Mouse (Mus musculus): ENCODE data around the gene Hist1h4h. TPM values are rescaled to one million over a fixed set of nuclear protein-coding genes. Genes with fewer than 3 reads are reported as not detected.
"Not testable (repeated sequence)": the region's sequence is repeated elsewhere in the genome, so short reads cannot be mapped to it uniquely, and the experiment has no call there.

Gene Hist1h4h
- total RNA-seq, 2 experiments from 2014 or later = 225 to 244 TPM

DNA sequence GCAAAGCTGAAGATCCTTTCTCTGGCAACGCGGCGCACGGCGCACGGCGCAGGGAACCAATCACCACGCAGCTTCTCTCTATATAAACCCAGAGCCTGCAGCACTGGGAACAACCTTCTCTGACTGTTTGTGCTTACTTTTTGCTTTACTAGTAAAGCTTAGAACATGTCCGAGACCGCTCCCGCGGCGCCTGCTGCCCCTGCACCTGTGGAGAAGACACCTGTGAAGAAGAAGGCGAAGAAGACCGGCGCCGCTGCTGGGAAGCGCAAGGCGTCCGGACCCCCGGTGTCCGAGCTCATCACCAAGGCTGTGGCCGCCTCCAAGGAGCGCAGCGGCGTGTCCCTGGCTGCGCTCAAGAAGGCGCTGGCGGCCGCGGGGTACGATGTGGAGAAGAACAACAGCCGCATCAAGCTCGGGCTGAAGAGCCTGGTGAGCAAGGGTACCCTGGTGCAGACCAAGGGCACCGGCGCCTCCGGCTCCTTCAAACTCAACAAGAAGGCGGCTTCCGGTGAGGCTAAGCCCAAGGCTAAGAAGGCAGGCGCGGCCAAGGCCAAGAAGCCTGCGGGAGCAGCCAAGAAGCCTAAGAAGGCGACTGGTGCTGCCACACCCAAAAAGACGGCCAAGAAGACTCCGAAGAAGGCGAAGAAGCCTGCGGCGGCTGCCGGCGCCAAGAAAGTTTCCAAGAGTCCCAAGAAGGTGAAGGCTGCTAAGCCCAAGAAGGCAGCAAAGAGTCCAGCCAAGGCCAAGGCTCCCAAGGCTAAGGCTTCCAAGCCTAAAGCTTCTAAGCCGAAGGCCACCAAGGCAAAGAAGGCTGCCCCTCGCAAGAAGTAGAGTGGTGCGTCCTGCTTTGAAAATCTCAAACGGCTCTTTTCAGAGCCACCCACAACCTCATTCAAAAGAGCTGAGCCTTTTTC, 24.3 kb downstream of the Hist1h4h start:
- peak; percentile 75 to 76 for DNase-seq

DNA sequence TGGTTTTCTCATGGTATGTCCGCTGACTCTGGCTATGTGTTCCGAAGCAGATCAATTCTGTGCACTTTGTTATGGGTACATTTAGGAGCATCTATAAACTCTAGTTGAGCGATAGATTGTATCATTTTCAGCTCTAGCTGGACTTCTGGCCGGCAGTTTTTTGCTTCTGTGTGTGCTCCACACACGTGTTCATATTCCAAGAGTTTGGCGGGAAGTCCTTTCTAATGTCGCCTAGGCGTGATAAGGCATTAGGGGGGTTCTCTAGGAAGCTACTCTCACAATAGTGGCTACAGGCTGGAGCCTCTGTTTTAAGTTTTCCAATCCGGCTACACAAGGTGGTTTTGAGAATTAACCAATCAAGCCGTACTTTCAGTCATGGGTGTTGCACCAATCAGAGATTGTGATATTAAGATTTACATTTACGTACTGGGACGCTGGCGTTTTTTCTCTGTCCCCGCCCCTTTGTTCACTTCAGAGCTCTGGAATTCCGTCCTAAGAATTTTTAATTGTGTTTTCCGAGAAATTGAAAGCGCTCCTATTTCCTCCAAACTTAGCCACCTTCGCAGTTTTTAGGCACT, 25.1 kb downstream of the Hist1h4h start:
- DNase-seq = peak; percentile 83 to 85

DNA sequence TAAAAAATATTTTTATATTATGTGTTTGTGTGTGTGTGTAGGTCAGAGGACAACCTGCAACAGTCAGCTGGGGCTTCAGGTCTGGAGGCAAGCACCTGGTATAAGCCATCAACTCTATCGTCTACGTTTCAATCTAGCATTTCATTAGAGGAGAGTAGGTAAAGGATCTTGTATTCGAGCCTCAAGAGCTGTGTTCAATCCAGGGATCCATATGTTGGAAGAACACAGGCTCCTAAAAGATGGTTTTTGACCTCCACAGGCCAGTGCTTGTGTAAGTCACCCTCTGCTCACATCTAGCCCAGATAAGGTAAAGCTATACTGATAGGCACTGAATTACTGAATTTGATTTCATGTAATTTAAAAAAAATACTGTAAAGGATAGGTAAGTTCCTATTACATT, 26.1 kb downstream of the Hist1h4h start:
- no peak for DNase-seq

DNA sequence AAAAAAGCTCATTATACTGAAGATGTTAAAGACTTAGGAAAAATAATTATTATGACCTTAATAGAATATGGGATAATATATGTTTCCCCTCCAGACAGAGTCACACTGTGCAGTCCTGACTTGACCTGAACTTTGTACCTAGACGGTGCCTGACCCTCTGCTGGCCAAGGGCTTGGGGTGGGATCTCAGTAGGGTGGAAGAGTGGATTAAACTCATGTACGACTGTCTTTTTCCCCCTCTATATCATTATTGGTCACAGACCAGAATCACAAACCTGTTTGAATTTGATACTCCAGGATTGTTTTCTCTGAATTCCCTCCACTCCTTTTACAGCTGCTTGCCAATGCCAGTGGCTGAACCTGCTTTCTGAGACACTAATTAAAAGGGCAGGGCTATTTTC, 29.8 kb downstream of the Hist1h4h start:
- not testable (repeated sequence) for DNase-seq

DNA sequence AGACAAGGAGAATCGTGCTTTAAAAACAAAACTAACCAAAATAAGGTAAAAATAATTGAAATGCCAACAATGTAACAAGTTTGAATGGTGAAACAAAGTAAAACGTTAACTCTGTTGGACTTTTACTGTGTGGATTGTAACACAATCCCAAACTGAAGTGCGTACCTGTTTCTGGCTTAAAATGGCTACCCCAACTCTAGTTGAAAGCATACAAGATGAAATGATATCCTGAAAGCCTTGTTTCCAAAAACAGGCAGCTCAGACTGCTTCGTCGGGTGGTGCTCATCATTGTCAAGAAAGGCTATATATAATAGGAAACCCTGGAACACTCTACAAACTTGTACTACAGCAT, 30.7 kb downstream of the Hist1h4h start:
- not testable (repeated sequence) for DNase-seq

DNA sequence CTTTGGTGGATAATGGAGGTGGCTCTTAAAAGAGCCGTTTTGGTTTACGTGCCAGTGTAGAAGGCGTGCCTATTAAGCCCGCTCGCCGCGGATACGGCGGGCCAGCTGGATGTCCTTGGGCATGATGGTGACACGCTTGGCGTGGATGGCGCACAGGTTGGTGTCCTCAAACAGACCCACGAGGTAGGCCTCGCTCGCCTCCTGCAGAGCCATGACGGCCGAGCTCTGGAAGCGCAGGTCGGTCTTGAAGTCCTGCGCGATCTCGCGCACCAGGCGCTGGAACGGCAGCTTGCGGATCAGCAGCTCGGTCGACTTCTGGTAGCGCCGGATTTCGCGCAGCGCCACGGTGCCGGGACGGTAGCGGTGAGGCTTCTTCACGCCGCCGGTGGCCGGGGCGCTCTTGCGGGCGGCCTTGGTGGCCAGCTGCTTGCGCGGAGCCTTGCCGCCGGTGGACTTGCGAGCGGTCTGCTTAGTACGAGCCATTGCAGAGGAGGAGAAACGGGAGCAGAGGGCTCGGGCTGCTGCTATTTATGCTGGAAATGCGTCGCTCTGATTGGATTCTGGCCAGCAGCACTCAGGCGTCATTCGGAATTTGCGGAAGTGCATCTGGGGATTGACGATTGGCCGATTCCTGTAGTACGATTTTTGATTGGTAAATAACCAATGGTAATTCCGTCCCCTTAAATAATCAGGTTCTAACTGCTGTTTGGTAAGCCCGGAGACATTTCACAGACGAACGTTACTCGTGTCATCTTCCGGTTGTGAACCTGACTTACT, 31.2 kb downstream of the Hist1h4h start, which contains the start of gene Hist1h3e:
Hist1h3e (minus strand) TSS at position 487 of the 777 bp plus-strand sequence.
- peak; percentile 95 for DNase-seq

DNA sequence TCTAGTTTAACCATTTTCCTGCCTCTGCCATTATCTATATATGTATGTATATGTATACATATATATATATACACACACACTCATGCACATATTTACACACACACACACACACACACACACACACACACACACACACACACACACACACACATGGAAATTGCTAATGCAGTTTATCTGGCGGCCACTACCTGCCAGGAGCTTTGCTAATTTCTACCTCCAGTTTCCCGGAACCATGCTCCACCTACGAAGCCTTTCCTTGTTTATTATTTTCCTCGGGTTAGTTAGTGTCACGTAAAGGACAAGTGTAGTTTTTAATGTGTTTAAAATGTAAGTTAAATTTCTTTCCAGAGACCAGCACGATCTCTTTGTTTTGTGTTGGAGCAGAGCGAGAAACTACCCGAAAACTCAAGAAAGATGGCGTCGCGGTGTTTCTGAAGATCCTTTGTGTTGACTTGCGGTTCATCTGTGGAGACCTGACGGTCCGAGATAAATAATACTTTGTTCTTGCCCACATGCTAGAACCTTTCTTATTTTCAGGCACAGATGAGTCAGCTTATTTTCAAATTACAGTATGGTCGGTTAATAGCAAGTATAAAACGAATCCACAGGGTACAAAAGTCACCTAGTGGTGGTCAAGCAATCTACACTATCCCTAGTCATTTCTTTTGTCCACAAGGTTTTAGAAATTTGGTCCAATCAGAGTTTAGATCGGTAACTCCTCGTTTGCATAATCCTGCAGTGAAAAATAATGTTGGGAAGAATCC, 32.0 kb downstream of the Hist1h4h start:
- DNase-seq = peak in 1 of 2 experiments; percentile 51

DNA sequence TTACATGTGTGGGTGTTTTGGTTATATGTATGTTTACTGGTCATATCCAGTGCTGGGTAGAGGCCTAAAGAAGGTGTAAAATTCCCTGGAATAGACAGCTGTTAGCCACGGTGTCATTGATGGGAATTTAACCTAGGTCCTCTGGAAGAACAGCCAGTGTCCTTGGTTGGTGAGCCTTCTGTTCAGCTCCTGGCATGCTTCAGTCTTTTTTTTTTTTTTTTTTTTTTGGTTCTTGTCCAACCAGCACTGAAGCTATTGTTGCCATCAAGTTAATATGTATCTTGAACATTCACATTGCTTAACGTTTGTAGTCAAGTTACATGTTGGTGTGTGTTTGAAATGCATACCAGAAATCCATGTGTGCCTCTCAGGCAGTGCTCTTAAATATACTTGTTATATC, 33.6 kb downstream of the Hist1h4h start:
- DNase-seq = no peak

DNA sequence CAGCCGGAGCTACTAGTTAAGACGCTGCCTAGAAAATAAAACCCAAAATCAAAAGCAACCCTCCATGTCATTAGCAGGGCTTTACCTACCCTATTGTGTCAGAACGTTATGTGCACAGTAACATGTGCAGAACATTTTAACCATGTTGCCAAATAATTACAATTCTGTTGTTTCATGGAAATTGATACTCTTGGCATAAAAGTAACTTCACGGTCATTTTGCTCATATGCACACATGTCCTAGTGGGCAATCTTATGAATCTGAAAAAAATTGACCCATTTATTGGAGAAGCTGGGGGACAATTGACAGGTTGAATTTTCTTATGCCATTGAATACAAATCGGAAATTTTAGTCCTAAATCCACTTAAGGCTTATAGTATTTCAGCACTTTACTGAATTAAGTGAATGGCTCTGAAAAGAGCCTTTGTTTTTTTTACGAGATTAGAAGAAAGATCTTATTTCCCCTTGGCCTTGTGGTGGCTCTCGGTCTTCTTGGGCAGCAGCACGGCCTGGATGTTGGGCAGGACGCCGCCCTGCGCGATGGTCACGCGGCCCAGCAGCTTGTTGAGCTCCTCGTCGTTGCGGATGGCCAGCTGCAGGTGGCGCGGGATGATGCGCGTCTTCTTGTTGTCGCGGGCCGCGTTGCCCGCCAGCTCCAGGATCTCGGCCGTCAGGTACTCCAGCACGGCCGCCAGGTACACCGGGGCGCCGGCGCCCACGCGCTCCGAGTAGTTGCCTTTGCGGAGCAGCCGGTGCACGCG, 39.6 kb downstream of the Hist1h4h start:
- DNase-seq = not testable (repeated sequence)

DNA sequence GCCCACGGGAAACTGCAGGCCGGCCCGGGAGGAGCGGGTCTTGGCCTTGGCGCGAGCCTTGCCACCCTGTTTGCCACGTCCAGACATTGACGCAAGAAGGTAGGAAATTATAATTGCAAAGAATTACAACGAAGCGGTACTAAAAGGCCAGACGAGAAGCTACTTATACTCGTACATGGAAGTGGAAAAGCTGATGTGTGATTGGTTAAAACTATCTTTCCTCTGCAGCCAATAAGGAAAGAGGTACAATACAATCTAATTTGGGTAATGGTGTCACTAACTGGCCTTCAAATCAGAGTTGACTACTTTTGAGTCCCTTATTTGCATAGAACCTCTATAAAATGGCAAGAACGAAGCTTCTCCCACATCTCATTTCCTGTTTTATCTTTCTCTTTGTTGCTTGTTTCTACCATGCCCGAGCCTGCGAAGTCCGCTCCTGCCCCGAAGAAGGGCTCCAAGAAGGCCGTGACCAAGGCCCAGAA, 40.2 kb downstream of the Hist1h4h start, which contains the start of the genes Hist1h2ae and Hist1h2bg:
Hist1h2ae (minus strand) TSS at position 199 of the 482 bp plus-strand sequence.
Hist1h2bg (plus strand) TSS at position 375 of the 482 bp plus-strand sequence.
- peak; percentile 81 to 82 for DNase-seq

DNA sequence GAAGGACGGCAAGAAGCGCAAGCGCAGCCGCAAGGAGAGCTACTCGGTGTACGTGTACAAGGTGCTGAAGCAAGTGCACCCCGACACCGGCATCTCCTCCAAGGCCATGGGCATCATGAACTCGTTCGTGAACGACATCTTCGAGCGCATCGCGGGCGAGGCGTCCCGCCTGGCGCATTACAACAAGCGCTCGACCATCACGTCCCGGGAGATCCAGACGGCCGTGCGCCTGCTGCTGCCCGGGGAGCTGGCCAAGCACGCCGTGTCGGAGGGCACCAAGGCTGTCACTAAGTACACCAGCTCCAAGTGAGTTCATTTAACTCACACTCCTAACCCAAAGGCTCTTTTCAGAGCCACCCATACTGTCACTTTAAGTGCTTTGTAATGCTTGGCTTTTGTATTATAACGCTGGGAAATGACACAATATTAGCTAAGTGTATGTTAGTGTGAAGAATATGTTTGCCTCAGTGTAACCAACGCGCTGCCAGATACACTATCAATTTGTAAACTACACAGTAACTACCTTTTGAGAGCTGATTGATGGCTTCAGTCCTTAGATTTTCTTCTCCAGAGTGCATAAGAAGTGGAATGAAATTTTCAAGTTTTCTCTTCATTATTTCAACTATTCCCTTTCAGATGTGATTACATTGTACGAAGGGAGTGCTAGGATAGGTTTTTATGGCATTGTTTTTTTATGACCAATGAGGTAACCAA, 40.8 kb downstream of the Hist1h4h start:
- not testable (repeated sequence) for DNase-seq

DNA sequence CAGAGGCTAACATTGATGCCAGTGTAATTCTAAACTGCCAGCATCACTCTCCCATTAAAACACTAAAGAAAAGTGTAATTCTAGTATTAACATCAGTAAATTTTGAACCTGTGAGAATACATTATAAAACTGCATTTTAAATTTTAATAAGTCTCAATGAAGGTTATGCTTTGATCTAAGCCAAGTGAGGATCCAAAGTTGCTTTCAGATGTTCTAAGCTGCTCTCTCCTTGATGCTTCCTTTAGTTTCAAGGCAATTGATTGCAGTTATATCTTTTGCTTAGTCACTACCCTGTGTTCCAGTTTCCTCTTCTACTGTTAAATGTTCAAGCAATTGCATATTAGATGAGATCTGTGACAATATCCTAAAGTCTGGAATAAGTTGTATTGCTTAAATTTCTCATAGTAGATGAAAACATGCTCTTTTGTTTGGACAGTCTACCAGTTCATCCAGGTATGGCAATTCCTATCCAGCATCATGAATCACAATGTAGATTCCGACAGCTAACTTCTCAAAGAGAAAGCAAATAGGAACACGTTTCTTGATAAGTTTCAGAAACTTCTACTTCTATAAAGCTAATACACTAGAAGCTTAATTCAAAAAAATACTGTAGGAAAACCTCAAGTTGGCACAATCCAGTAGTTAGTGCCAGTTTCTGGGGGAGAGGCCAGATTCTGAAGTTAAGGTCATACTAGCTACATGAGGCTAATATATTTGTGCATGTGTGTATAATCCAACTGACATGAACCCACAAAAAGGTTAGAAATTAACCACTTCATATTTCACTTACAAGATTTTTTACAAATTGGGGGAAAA, 41.6 kb downstream of the Hist1h4h start:
- DNase-seq = no peak

DNA sequence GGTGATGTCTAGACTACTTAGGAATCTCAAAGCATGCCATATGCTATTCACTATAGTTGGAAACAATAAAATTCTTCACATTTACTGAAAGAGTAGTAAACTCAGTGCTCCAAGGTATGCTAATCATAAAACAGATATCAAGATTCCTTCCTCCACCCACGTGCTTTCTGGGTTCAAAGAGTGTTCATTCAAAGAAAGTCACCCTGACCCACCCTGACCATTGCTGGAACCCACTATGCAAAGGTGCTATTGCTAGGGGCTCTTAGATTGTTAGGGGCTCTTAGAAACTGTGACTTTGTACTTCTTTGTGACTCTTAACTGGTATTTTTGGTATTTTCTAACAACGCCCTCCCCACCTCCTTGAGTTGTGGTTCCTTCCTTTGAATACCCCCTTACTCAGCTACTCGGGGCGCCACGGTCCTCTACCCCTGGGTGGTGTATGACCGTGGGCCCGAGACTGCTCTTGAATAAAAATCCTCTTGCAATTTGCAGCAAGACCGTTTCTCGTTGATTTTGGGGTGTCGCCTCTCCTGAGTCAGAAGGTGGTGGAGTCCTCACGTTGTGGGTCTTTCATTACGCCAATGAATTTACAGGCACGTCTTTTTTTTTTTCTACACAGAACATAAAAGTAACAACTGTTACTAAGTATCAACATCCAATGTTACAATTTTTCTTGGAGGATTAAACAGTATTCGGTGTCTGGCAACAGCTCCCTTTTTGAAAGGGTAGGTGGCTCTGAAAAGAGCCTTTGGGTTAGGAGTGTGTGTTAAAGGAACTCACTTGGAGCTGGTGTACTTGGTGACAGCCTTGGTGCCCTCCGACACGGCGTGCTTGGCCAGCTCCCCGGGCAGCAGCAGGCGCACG, 42.4 kb downstream of the Hist1h4h start:
- not testable (repeated sequence) for DNase-seq

DNA sequence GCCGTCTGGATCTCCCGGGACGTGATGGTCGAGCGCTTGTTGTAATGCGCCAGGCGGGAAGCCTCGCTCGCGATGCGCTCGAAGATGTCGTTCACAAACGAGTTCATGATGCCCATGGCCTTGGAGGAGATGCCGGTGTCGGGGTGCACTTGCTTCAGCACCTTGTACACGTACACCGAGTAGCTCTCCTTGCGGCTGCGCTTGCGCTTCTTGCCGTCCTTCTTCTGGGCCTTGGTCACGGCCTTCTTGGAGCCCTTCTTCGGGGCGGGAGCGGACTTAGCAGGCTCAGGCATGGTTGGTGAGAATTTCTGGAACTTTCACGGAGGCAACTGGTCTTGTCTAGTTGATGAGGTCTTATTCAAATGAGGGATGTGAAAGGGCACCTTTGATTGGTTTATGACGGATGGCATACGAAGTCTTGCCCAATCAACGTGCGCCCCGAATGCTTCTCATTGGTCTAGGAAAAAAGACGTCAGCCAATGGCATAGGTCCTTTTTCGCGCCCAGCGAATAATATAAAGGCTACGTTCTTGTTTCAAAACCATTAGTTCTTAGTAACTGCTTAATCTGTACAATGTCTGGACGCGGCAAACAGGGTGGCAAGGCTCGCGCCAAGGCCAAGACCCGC, 43.2 kb downstream of the Hist1h4h start, which contains the start of the genes Hist1h2bf and Hist1h2ad:
Hist1h2bf (minus strand) TSS at position 299 of the 627 bp plus-strand sequence.
Hist1h2ad (plus strand) TSS at position 484 of the 627 bp plus-strand sequence.
- DNase-seq = peak; percentile 82 to 91

DNA sequence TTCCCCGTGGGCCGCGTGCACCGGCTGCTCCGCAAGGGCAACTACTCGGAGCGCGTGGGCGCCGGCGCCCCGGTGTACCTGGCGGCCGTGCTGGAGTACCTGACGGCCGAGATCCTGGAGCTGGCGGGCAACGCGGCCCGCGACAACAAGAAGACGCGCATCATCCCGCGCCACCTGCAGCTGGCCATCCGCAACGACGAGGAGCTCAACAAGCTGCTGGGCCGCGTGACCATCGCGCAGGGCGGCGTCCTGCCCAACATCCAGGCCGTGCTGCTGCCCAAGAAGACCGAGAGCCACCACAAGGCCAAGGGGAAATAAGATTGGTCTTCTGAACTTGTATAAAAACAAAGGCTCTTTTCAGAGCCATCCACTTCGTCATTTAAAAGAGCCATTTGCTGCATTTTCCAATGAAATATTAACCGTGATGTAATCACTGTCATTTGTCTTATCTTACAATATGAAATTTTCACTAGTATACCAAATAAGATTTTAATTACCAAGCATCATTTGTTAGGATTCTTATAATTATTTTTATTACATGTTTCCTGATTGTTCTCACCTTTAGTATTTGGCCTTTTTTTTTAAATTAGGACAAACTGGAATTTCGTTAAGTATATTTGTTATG, 43.8 kb downstream of the Hist1h4h start:
- DNase-seq = not testable (repeated sequence)

DNA sequence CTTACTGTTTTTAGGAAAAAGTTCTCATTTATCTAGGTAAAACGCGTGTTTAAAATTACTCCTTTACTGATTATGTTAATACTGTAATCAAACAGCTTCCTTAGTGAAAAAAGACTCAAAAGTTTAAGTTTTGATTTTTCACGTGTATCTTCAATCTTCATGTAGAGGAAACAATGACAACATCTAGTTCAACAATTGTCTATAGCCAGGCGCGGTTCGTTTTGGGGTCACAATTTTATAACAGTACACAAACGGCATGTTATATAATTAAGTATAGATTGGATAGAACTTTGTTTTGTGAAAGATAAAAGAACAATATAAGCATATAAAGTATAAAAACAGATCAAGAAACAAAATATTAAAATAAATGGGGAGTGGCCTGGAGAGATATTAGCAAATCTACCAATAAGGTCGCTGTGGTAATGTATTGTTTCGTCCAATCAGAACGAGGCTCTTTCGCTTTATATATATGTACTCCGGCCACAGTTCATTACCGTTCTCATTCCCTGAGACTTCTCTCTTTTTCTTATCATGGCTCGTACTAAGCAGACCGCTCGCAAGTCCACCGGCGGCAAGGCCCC, 44.5 kb downstream of the Hist1h4h start, which contains the start of gene Hist1h3d:
Hist1h3d (plus strand) TSS at position 493 of the 581 bp plus-strand sequence.
- peak; percentile 66 to 68 for DNase-seq

Measured in heart, adult 18-20 months (tissue).